Mouse (Mus musculus) midbrain, embryonic 10.5 days (tissue): ENCODE measurements around the gene Jakmip3. TPM values are rescaled to one million over a fixed set of nuclear protein-coding genes. Genes with fewer than 3 reads are reported as not detected.
A peak's percentile ranks its signal among the peaks of the same experiment; 100 is the strongest.

Experiments used
- DNase-seq: peaks from one replicate; pipeline ENCODE4 v3.0.0-alpha.2; 2017; ENCODE audit warnings: low spot score
- H3K27ac ChIP-seq: fragments of 300-500 bp; sonication (generic); replicated peaks from 2 replicates; pipeline ENCODE4 v1.5.1; 2016; ENCODE audit warnings: mild to moderate bottlenecking
- H3K27me3 ChIP-seq: fragments of 300-500 bp; sonication (generic); 2 replicates; pipeline ENCODE4 v1.6.1; 2016; ENCODE audit warnings: low read depth, mild to moderate bottlenecking; ENCODE audit not compliant: poor library complexity, severe bottlenecking
- H3K36me3 ChIP-seq: fragments of 300-500 bp; sonication (generic); 2 replicates; pipeline ENCODE4 v1.6.1; 2016; ENCODE audit warnings: mild to moderate bottlenecking, moderate library complexity
- H3K4me1 ChIP-seq: fragments of 300-500 bp; sonication (generic); 2 replicates; pipeline ENCODE4 v1.6.1; 2016
- H3K4me3 ChIP-seq: fragments of 300-500 bp; sonication (generic); 2 replicates; pipeline ENCODE4 v1.5.1; 2016; ENCODE audit warnings: mild to moderate bottlenecking, moderate library complexity
- H3K9me3 ChIP-seq: fragments of 300-500 bp; sonication (generic); replicated peaks from 2 replicates; pipeline ENCODE4 v1.6.1; 2016; ENCODE audit warnings: mild to moderate bottlenecking
- WGBS: fragments of 180-500 bp; shearing (Covaris S2); methylation state at CpG from one replicate; pipeline ENCODE4 v1.1.7; 2016; 5-methylcytosine and 5-hydroxymethylcytosine counted together
- polyA plus RNA-seq: library from polyadenylated mRNA; unstranded; fragments of >200 nt; fragmentation: Nextera tagmentation; extraction: Ambion mirVana; gene quantifications from 2 replicates; pipeline ENCODE4 v1.2.1, GENCODE M21; 2016

Jakmip3 gene
- polyA plus RNA-seq: 0.58 and 1.1 TPM in 2 replicates

GRCm38 (mm10) chr7:138940612-138941461 is at the start of gene Jakmip3:
Gene Jakmip3, plus strand, starts transcription at chr7:138940730.
- under 1% methylated on average over 78 of the region's 78 CpGs for WGBS
- Histone ChIP-seq H3K36me3 (no peaks in the 10 kb centered on the region), H3K9me3 (no peaks in the 10 kb centered on the region), H3K27me3 (peaks cover 72% of the 10 kb centered on the region), H3K27ac (no peak within 1 kb of the TSS), H3K4me3 (peak within 1 kb of the TSS; percentile 60), H3K4me1 (peaks cover 14% of the 10 kb centered on the region)
- peak; percentile 37 for DNase-seq

GRCm38 (mm10) chr7:138898122-138898521 is 42.4 kb upstream of the Jakmip3 start:
- H3K9me3 ChIP-seq: no peaks in the 10 kb centered on the region
- H3K27ac ChIP-seq: no peak overlapping the region
- H3K27me3 ChIP-seq: no peaks in the 10 kb centered on the region
- WGBS: 80% methylated on average over 2 of the region's 2 CpGs
- H3K4me1 ChIP-seq: no peaks in the 10 kb centered on the region
- peaks cover 75% of the 10 kb centered on the region for H3K36me3 ChIP-seq
- no peak overlapping the region for H3K4me3 ChIP-seq
- no peak for DNase-seq

DNA sequence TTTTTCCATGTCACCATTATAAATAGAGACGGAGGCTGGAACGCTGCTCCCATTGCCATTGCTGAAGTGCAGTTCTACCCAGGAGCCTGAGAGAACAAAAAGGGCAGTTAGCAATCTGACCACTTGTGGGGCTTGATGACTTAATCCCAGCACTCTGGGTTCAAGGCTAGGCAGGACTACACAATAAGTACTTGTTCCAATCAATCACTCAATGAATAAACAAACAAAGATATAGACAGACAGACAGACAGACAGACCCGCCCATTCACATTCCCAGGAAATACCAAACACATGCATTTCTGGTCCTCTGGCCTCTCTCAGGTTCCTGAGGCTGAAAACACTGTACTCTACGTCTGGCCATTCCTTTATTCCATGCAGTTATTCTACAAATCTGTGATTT is 41.8 kb upstream of the Jakmip3 start:
- no peaks in the 10 kb centered on the region for H3K4me1 ChIP-seq
- no peaks in the 10 kb centered on the region for H3K27me3 ChIP-seq
- DNase-seq: no peak
- H3K36me3 ChIP-seq: peaks cover 69% of the 10 kb centered on the region
- no peaks in the 10 kb centered on the region for H3K9me3 ChIP-seq
- no peak overlapping the region for H3K4me3 ChIP-seq
- no peak overlapping the region for H3K27ac ChIP-seq
- 85% methylated on average over 4 of the region's 4 CpGs for WGBS

- Histone ChIP-seq H3K27ac (no peak overlapping the region), H3K9me3 (no peaks in the 10 kb centered on the region), H3K27me3 (no peaks in the 10 kb centered on the region), H3K36me3 (peaks cover 24% of the 10 kb centered on the region), H3K4me3 (no peak overlapping the region), H3K4me1 (peaks cover 31% of the 10 kb centered on the region)
- no peak for DNase-seq
- WGBS: 91% methylated on average over 7 of the region's 7 CpGs
These were observed 36.6 kb upstream of the Jakmip3 start for GRCm38 (mm10) chr7:138903886-138904435.

- no peak for DNase-seq
- 69% methylated on average over 1 of the region's 1 CpGs for WGBS
- peak overlapping the region; percentile 85 for H3K4me3 ChIP-seq
These were observed 34.1 kb upstream of the Jakmip3 start for GRCm38 (mm10) chr7:138906441-138906840.

GRCm38 (mm10) chr7:138907043-138907442 is 33.5 kb upstream of the Jakmip3 start:
- Histone ChIP-seq H3K9me3 (no peaks in the 10 kb centered on the region), H3K4me1 (peaks cover 49% of the 10 kb centered on the region), H3K4me3 (peak overlapping the region; percentile 85), H3K36me3 (peaks cover 6% of the 10 kb centered on the region; the same call in 1 of the 2 replicates), H3K27me3 (peaks cover 14% of the 10 kb centered on the region; the same call in 1 of the 2 replicates), H3K27ac (peak overlapping the region; percentile 76)
- 14% methylated on average over 7 of the region's 7 CpGs for WGBS
- peak; percentile 45 for DNase-seq

More at GRCm38 (mm10) chr7:138906441-138906840, 34.1 kb upstream of the Jakmip3 start:
- Histone ChIP-seq H3K9me3 (no peaks in the 10 kb centered on the region), H3K4me1 (peaks cover 49% of the 10 kb centered on the region), H3K36me3 (peaks cover 6% of the 10 kb centered on the region; the same call in 1 of the 2 replicates), H3K27me3 (peaks cover 10% of the 10 kb centered on the region; the same call in 1 of the 2 replicates), H3K27ac (peak overlapping the region; percentile 76)

DNA sequence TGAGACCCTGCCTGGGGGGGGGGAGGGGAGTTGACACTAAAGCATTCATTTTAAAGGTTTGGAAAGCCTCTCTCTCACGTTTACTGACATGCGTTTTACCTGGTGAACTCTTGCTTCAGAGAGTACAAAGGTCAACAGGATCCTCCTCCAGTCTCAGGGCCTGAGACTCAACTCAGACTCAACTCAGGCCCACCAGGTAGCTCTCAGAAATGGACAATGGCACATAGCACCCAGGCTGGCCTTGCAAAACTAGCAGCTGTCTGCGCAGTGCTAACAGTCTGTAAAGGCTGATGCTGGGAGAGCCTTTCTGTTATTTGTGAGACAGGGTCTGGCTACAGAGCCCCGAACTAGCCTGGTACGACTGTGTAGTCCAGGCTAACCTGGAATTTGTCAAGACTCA is 32.6 kb upstream of the Jakmip3 start:
- peak; percentile 13 for DNase-seq
- WGBS: 49% methylated on average over 5 of the region's 5 CpGs
- Histone ChIP-seq H3K4me3 (peak overlapping the region; percentile 85), H3K27ac (peak overlapping the region; percentile 94), H3K4me1 (peaks cover 49% of the 10 kb centered on the region), H3K36me3 (peaks cover 6% of the 10 kb centered on the region; the same call in 1 of the 2 replicates), H3K9me3 (no peaks in the 10 kb centered on the region), H3K27me3 (peaks cover 14% of the 10 kb centered on the region; the same call in 1 of the 2 replicates)

- H3K27ac ChIP-seq: peak overlapping the region; percentile 94
- H3K4me1 ChIP-seq: peaks cover 49% of the 10 kb centered on the region
- 3% methylated on average over 10 of the region's 10 CpGs for WGBS
- H3K27me3 ChIP-seq: peaks cover 14% of the 10 kb centered on the region; the same call in 1 of the 2 replicates
- H3K4me3 ChIP-seq: peak overlapping the region; percentile 85
- H3K36me3 ChIP-seq: peaks cover 6% of the 10 kb centered on the region; the same call in 1 of the 2 replicates
- H3K9me3 ChIP-seq: no peaks in the 10 kb centered on the region
- no peak for DNase-seq
These were observed 31.7 kb upstream of the Jakmip3 start for GRCm38 (mm10) chr7:138908768-138909276.

DNA sequence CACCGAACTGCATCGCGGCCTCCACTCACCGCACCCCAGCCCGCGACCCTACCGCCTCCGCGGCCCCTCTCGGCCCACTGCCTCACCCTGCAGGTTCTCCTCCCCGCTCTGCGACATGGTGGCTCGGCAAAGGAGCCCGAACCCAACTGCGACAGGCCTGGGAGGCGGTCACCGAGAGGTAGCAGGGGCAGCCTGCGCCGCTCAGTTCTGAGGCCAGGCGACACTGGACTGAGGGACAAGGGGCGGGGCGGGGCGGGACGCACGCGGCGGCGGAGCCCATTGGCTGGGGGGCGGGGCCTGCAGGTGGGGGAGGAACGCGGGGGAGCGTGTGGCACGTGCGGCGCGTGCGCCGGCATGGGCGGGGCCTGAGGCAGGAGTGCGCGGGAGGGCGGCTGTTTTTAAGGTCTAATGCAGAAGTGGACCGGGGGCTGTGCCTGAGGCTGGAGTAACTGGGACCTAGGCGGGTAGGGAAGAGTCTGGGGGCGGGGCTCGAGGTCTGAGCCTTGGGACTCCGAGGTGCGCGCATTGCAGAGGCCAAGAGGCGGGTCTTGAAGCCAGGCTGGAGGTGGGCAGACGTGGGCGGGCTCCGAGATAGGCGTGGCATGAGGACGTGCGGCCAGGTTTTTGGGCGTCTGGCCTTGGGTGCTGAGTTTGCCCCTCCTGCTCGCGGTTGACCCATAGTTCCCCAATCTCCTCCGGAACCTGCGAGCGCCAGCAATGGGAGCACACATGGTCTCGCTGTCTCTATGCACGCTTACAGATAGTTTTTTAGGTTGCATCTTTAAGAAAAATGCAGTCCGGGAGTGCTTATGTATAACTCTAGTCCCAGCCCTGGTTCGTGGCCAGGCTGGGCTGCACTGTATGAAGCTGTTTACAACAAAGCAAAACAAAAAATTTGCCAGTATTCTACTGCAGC is 31.0 kb upstream of the Jakmip3 start, which contains the start of gene Bnip3:
Gene Bnip3 (minus strand): TSS at position 243 of the 916 bp plus-strand sequence.
- H3K4me3 ChIP-seq: peak within 1 kb of the TSS; percentile 85
- DNase-seq: peak; percentile 95
- H3K9me3 ChIP-seq: no peaks in the 10 kb centered on the region
- H3K27me3 ChIP-seq: peaks cover 14% of the 10 kb centered on the region; the same call in 1 of the 2 replicates
- peak within 1 kb of the TSS; percentile 94 for H3K27ac ChIP-seq
- peaks cover 49% of the 10 kb centered on the region for H3K4me1 ChIP-seq
- under 1% methylated on average over 65 of the region's 66 CpGs for WGBS
- H3K36me3 ChIP-seq: peaks cover 6% of the 10 kb centered on the region; the same call in 1 of the 2 replicates

GRCm38 (mm10) chr7:138910193-138910562 is 30.4 kb upstream of the Jakmip3 start:
- peaks cover 49% of the 10 kb centered on the region for H3K4me1 ChIP-seq
- H3K4me3 ChIP-seq: peak overlapping the region; percentile 85
- peaks cover 6% of the 10 kb centered on the region; the same call in 1 of the 2 replicates for H3K36me3 ChIP-seq
- peak overlapping the region; percentile 94 for H3K27ac ChIP-seq
- H3K9me3 ChIP-seq: no peaks in the 10 kb centered on the region
- peaks cover 14% of the 10 kb centered on the region; the same call in 1 of the 2 replicates for H3K27me3 ChIP-seq
- WGBS: 22% methylated on average over 7 of the region's 7 CpGs
- DNase-seq: no peak

- Histone ChIP-seq H3K27ac (no peak overlapping the region), H3K9me3 (no peaks in the 10 kb centered on the region), H3K4me3 (no peak overlapping the region), H3K27me3 (peaks cover 14% of the 10 kb centered on the region; the same call in 1 of the 2 replicates), H3K36me3 (no peaks in the 10 kb centered on the region), H3K4me1 (peaks cover 21% of the 10 kb centered on the region)
- WGBS: 77% methylated on average over 3 of the region's 3 CpGs
- DNase-seq: no peak
These were observed 26.9 kb upstream of the Jakmip3 start for GRCm38 (mm10) chr7:138913616-138914015.
